Mouse (Mus musculus): ENCODE data around the gene Kcnk5.

DNA sequence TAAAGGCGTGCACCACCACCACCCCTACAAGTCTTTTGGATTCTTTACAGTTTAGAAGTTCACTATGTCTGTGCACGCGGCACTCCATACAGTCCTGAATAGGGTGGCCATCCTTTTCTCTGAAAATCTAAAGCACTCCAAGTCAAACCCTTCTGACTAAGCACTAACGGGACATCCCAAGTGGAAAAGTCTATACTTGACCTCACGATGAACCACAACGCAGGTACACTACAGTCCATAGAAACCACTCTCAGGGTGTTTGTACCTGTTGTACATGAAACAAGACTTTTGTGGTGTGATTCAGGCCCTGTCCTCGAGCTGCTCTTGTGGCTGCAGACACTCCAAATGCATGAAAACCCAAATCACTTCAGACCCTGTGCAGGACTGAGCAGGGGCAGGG is 6.5 kb downstream of the Kcnk5 start:
- TF ChIP-seq POU5F1 (IDR thresholded peaks at IDR 0.05; ENCODE audit: borderline replicate concordance, low read length): no peak
- TF ChIP-seq CTCF (conservative IDR thresholded peaks at IDR 0.05; ENCODE audit: low read length): no peak

Measured in E14TG2a.4 (cell line).